Mouse (Mus musculus): Measurements from ENCODE around the gene Tekt3. TPM values are rescaled to one million over a fixed set of nuclear protein-coding genes. Genes with fewer than 3 reads are reported as not detected.

The Tekt3 gene
- polyA plus RNA-seq, 1 experiment from 2014 or later: not detected

GRCm38 (mm10) chr11:63129840-63130239 is 68.4 kb downstream of the Tekt3 start:
- Histone ChIP-seq H3K9me3 (replicated peaks) (no peaks in the 10 kb centered on the region), H3K27me3 (peaks cover 72% of the 10 kb centered on the region), H3K9ac (no peak overlapping the region), H3K36me3 (ENCODE audit: poor library complexity, severe bottlenecking) (no peaks in the 10 kb centered on the region), H3K27ac (no peak overlapping the region), H3K4me1 (peaks cover 31% of the 10 kb centered on the region), H3K4me3 (no peak overlapping the region), H3K4me2 (no peak overlapping the region)
- WGBS: 43% methylated on average over 12 of the region's 12 CpGs
- no peak for ATAC-seq

GRCm38 (mm10) chr11:63130497-63130896 is 69.0 kb downstream of the Tekt3 start:
- peaks cover 31% of the 10 kb centered on the region for H3K4me1 ChIP-seq
- H3K27me3 ChIP-seq: peaks cover 76% of the 10 kb centered on the region
- H3K27ac ChIP-seq: no peak overlapping the region
- no peaks in the 10 kb centered on the region for H3K36me3 ChIP-seq (ENCODE audit: poor library complexity, severe bottlenecking)
- no peak for ATAC-seq
- H3K4me2 ChIP-seq: peak overlapping the region; percentile 98; the same call in 1 of the 2 replicates
- no peak overlapping the region for H3K9ac ChIP-seq
- WGBS: 49% methylated on average over 8 of the region's 8 CpGs
- H3K9me3 ChIP-seq (replicated peaks): no peaks in the 10 kb centered on the region
- no peak overlapping the region for H3K4me3 ChIP-seq

GRCm38 (mm10) chr11:63131001-63131692 is 69.7 kb downstream of the Tekt3 start:
- 5% methylated on average over 33 of the region's 33 CpGs for WGBS
- Histone ChIP-seq H3K36me3 (ENCODE audit: poor library complexity, severe bottlenecking) (no peaks in the 10 kb centered on the region), H3K27ac (no peak overlapping the region), H3K4me3 (peak overlapping the region; percentile 54), H3K9me3 (replicated peaks) (no peaks in the 10 kb centered on the region), H3K27me3 (peaks cover 76% of the 10 kb centered on the region), H3K4me2 (peak overlapping the region; percentile 98), H3K9ac (0 out of 2 replicates have a peak overlapping the region, but pooled peaks have one; percentile 67), H3K4me1 (peaks cover 31% of the 10 kb centered on the region)
- no peak for ATAC-seq

- Histone ChIP-seq H3K9ac (peak overlapping the region; percentile 67; the same call in 1 of the 2 replicates), H3K27me3 (peaks cover 76% of the 10 kb centered on the region), H3K4me2 (peak overlapping the region; percentile 98), H3K9me3 (replicated peaks) (no peaks in the 10 kb centered on the region), H3K4me3 (peak overlapping the region; percentile 54), H3K27ac (no peak overlapping the region), H3K36me3 (ENCODE audit: poor library complexity, severe bottlenecking) (no peaks in the 10 kb centered on the region), H3K4me1 (peaks cover 31% of the 10 kb centered on the region)
- WGBS: 8% methylated on average over 11 of the region's 11 CpGs
- ATAC-seq: no peak
Observed at GRCm38 (mm10) chr11:63131693-63132040, 70.2 kb downstream of the Tekt3 start.

GRCm38 (mm10) chr11:63132151-63132500 is 70.7 kb downstream of the Tekt3 start:
- H3K4me2 ChIP-seq: peak overlapping the region; percentile 98
- peaks cover 76% of the 10 kb centered on the region for H3K27me3 ChIP-seq
- H3K4me3 ChIP-seq: peak overlapping the region; percentile 54
- 1% methylated on average over 11 of the region's 11 CpGs for WGBS
- peak; percentile 39 for ATAC-seq
- no peak overlapping the region for H3K27ac ChIP-seq
- H3K9ac ChIP-seq: peak overlapping the region; percentile 67
- H3K9me3 ChIP-seq (replicated peaks): no peaks in the 10 kb centered on the region
- H3K4me1 ChIP-seq: peaks cover 31% of the 10 kb centered on the region
- H3K36me3 ChIP-seq (ENCODE audit: poor library complexity, severe bottlenecking): no peaks in the 10 kb centered on the region

- ATAC-seq: peak; percentile 43
- Histone ChIP-seq H3K4me2 (peak overlapping the region; percentile 98), H3K27me3 (peaks cover 75% of the 10 kb centered on the region), H3K36me3 (ENCODE audit: poor library complexity, severe bottlenecking) (no peaks in the 10 kb centered on the region), H3K9ac (peak overlapping the region; percentile 67), H3K4me1 (peaks cover 31% of the 10 kb centered on the region), H3K27ac (no peak overlapping the region), H3K4me3 (peak overlapping the region; percentile 54), H3K9me3 (replicated peaks) (no peaks in the 10 kb centered on the region)
- WGBS: under 1% methylated on average over 66 of the region's 66 CpGs
Observed at GRCm38 (mm10) chr11:63132501-63133435, 71.3 kb downstream of the Tekt3 start.

GRCm38 (mm10) chr11:63134021-63134420 is 72.6 kb downstream of the Tekt3 start:
- WGBS: 83% methylated on average over 5 of the region's 5 CpGs
- Histone ChIP-seq H3K27ac (no peak overlapping the region), H3K27me3 (peaks cover 63% of the 10 kb centered on the region), H3K4me3 (no peak overlapping the region), H3K9me3 (replicated peaks) (no peaks in the 10 kb centered on the region), H3K4me1 (peaks cover 31% of the 10 kb centered on the region), H3K9ac (no peak overlapping the region), H3K4me2 (no peak overlapping the region), H3K36me3 (ENCODE audit: poor library complexity, severe bottlenecking) (no peaks in the 10 kb centered on the region)
- ATAC-seq: no peak

- no peak overlapping the region for H3K9ac ChIP-seq
- H3K9me3 ChIP-seq (replicated peaks): no peaks in the 10 kb centered on the region
- H3K4me1 ChIP-seq: peaks cover 31% of the 10 kb centered on the region
- no peak overlapping the region for H3K4me3 ChIP-seq
- no peak overlapping the region for H3K27ac ChIP-seq
- H3K36me3 ChIP-seq (ENCODE audit: poor library complexity, severe bottlenecking): no peaks in the 10 kb centered on the region
- H3K27me3 ChIP-seq: peaks cover 54% of the 10 kb centered on the region
- no peak overlapping the region for H3K4me2 ChIP-seq
- WGBS: 73% methylated on average over 15 of the region's 15 CpGs
- no peak; the same call in 1 of the 2 replicates for ATAC-seq
Observed at GRCm38 (mm10) chr11:63134742-63135482, 73.5 kb downstream of the Tekt3 start.

- no peaks in the 10 kb centered on the region for H3K36me3 ChIP-seq (ENCODE audit: poor library complexity, severe bottlenecking)
- peak; percentile 86 for ATAC-seq
- H3K4me3 ChIP-seq: no peak overlapping the region
- H3K27ac ChIP-seq: no peak overlapping the region
- H3K9me3 ChIP-seq (replicated peaks): no peaks in the 10 kb centered on the region
- H3K4me1 ChIP-seq: peaks cover 28% of the 10 kb centered on the region
- peaks cover 47% of the 10 kb centered on the region for H3K27me3 ChIP-seq
- 3% methylated on average over 8 of the region's 8 CpGs for WGBS
- H3K9ac ChIP-seq: no peak overlapping the region
- H3K4me2 ChIP-seq: no peak overlapping the region
Observed at GRCm38 (mm10) chr11:63135622-63136021, 74.2 kb downstream of the Tekt3 start.

GRCm38 (mm10) chr11:63136205-63136604 is 74.8 kb downstream of the Tekt3 start:
- peaks cover 41% of the 10 kb centered on the region for H3K27me3 ChIP-seq
- H3K36me3 ChIP-seq (ENCODE audit: poor library complexity, severe bottlenecking): no peaks in the 10 kb centered on the region
- no peak for ATAC-seq
- peaks cover 22% of the 10 kb centered on the region for H3K4me1 ChIP-seq
- no peak overlapping the region for H3K27ac ChIP-seq
- H3K9me3 ChIP-seq (replicated peaks): no peaks in the 10 kb centered on the region
- no peak overlapping the region for H3K4me3 ChIP-seq
- H3K4me2 ChIP-seq: no peak overlapping the region
- 86% methylated on average over 6 of the region's 6 CpGs for WGBS
- H3K9ac ChIP-seq: no peak overlapping the region

GRCm38 (mm10) chr11:63136836-63137416 is 75.5 kb downstream of the Tekt3 start:
- Histone ChIP-seq H3K9ac (no peak overlapping the region), H3K27ac (no peak overlapping the region), H3K4me1 (peaks cover 15% of the 10 kb centered on the region), H3K4me2 (no peak overlapping the region), H3K4me3 (no peak overlapping the region), H3K36me3 (ENCODE audit: poor library complexity, severe bottlenecking) (no peaks in the 10 kb centered on the region), H3K9me3 (replicated peaks) (no peaks in the 10 kb centered on the region), H3K27me3 (peaks cover 34% of the 10 kb centered on the region)
- no peak for ATAC-seq
- 58% methylated on average over 4 of the region's 4 CpGs for WGBS

Data from forebrain, embryonic 13.5 days (tissue).